Mouse (Mus musculus) embryonic fibroblast, embryonic 13.5 days (primary cell): ENCODE results near the gene Epha4.

Source experiments
- CTCF ChIP-seq: IDR thresholded peaks from 2 replicates; pipeline ENCODE4 v1.5.1; 2011; ENCODE audit warnings: mild to moderate bottlenecking, control low read depth, low read length, moderate library complexity, borderline replicate concordance; ENCODE audit not compliant: insufficient read depth
- POLR2A ChIP-seq: IDR thresholded peaks from 2 replicates; pipeline ENCODE4 v1.6.1; 2011; ENCODE audit warnings: low read depth, mild to moderate bottlenecking, control low read depth, low read length, moderate library complexity

DNA sequence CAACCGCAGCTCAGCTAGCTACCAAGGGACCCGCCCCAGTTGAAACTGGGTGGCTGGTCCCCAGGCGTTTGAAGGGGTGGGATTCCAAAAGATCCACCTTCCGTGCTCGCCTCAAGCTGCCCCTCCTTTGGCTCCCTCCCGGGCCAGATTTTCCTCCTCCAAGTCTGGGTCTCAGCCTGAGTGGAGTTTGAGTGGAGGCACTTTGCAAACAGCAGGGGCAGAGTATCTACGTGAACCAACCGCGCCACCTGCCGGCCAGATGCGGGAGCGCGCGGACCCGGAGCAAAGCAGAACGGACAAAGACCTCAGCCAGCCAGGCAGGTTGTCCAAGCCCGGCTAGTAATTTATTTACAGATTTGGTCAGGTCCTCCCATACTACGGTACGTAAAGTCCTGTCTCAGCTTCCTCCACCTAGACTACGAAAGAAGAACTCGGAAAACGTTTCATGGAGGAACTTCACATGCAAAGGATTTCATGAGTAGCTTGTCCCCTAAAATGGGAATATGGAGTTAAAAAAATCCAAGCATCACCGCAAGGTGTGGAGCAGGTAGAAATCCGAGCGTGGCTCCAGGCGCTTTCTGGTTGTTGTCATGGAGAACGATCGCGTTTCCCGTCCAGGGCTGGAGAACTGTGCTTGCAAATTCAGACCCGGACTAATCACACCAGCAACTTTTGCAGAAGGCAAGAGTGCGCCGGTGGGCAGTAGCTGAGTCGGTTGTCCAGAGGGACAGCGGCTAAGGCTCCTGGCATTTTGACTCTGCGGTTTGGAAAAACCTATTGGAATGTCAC, 1.5 kb upstream of the Epha4 start:
- no peak for TF ChIP-seq POLR2A
- peak; percentile 86 for TF ChIP-seq CTCF
